Mouse (Mus musculus): ENCODE results near the gene Gm5741. TPM values are rescaled to one million over a fixed set of nuclear protein-coding genes. Genes with fewer than 3 reads are reported as not detected.

The Gm5741 gene
- polyA plus RNA-seq (2012; ENCODE audit: low replicate concordance), result not detected in 2 replicates

DNA sequence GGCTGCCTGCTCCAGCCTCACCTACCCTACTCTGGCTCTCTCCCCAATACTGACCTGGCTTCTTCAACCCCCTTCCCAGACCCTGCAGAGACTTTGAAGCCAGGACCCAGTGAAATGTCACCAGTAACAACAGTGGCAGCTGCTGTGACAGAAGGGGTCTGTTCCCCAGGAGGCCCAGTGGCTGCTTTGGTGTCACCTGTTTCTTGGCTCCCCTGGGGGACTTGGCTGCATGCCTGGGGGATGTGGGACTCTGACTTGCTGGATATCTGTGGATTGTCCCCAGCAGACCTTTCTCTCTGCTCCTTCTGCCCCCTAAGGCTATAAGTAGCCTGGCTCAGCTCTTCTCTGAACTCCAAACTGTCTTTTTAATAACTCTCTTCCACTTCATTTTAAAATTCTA lies at the start of gene Gm5741:
Gene Gm5741, minus strand, starts transcription at position 1 of the 400 bp plus-strand sequence.

DNA sequence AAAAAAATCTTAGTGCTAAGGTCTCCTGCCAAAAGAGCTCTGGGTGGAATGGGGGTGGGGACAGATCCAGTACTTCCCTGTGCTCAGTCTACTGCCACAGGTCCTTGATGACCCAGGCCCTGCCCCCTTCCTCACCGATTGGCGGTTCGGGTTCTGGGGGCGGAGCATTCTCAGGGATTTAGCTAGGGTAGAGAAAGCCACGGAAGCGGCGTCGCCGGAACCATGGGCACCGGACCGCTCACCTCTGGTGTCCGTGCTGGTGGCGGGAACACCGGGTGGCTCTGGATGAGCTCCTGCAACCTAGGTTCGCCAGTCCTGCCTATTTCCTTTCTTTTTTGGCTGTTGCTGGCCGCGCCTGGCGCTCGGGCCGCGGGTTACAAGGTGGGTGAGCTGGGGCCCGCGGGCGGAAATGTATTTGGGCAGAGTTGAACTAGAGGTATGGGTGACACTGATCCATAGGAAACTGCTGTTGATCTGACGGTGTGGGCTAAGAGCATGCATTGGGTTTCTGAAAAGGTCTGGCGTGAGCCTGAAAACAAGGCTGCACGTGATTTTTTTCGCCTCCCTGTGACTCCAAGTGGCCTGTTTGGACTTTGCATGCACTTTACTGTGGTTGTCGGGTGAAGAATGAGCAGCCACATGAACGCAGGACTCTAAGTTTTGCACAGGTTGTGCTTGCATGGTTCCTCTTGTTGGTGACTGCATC lies 15.5 kb upstream of the Gm5741 start, which contains the start of gene Man2b1:
Gene Man2b1, plus strand, starts transcription at position 163 of the 706 bp plus-strand sequence.

DNA sequence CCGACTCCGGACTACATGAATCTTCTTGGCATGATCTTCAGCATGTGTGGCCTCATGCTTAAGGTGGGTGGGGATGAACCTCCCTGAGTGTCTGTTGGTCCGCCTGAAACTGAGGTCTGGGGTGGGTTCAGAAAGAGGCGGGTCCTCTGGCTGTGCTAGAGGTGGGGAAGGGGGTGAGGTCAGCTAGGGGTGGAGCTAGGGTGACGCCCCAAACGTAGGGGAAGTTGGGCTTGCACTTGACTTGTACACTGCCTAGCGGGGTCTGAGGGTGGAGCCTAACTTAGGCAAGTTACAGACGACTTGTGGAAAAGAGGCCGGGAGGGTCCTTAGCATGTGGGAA lies 13.4 kb upstream of the Gm5741 start, which contains the start of gene Wdr83:
Gene Wdr83, minus strand, starts transcription at position 91 of the 340 bp plus-strand sequence.

DNA sequence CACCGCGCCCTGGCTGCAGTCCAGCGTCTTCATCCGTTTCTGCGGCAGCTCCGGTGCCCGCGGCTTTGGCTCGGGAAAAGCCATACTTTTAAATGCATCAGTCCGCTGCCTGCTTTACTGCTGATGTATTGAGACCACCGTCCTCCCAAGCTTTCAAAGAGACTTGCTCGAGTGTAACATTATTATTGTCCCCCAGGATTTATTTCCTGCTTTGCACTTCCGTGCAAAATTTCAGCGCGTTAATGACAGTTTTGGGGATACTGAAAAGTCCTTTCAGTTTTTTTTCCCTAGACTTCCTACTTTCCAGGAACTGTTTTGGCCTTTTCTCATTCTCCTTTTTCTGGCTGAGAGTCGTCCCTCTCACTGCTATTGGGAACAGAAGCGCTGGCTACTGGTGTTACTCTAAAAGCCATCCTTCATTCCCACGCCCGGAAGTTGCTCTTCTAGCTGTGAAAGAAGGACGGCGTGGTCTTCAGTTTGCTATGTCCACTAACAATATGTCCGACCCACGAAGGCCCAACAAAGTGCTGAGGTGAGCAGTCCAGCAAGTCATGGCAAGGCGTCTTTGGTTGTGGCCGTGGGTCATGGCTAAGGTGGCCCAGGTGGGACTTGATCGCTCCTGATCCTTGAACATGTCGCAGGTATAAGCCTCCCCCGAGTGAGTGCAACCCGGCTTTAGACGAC lies 12.9 kb upstream of the Gm5741 start, which contains the start of gene Wdr83os:
Gene Wdr83os, plus strand, starts transcription at position 209 of the 684 bp plus-strand sequence.

DNA sequence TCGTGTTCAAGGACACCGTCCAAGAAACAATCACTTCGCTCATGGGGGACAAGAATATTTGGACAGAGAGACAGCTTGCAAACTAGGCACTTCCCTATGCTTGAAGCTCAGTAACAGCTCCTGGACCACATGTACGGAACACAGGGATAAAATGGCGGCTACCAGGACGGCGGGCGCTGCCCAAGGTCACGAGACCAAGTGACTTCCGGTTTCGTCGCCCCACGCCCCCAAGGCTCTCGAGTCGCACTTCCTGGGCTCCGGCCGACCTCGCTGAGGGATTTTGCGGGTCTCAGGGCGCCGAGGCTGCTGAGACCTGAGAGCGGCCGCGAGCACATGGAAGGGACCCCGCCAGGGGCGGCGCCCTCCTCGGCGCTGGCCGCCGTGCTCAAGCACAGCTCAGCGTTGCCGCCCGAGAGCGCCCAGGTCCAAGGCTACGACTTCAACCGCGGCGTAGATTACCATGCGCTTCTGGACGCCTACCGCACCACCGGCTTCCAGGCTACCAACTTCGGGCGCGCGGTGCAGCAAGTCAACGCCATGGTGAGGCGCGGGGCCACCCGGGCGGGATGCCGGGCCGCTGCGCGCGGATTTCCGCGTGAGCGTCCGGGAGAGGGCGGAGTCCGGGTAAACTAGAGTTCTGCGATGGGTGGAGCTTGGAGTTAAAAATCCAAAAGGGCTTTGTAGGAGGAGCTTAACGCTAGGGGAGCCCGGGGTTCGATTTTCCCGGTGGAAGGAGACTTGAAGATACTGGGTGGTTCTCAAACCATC lies 3.9 kb upstream of the Gm5741 start, which contains the start of gene Dhps:
Gene Dhps, plus strand, starts transcription at position 244 of the 768 bp plus-strand sequence.

DNA sequence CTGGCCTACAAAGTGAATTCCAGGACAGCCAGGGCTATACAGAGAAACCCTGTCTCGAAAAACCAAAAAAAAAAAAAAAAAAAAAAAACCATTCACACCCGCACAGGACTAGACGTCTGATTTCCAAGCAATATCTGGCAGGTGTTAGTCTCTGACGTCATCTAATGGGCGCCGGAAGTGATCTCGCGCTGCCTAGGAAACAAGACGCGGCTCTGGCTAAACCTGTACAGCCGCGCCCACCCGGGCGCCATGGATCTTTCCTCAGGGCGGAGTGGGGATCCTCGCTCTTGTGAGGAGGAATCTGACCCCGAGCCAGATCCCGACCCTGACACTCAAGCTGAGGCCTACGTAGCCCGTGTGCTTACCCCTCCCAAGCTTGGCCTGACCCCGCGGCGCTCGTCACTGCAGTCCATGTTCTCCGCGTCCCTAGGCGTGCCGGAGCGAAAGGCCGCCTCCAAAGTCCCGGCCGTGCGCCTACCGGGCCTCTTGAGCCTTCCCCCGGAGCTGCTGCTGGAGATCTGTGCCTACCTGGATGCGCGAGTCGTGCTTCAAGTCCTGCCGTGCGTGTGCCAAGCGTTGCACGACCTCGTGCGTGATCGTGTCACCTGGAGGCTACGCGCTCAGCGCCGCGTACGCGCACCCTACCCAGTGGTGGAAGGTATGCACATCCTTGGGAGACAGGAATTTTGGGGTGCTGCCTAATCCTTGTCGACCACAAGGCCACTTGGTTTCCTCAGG lies 7.7 kb downstream of the Gm5741 start, which contains the start of gene Fbxw9:
Gene Fbxw9, plus strand, starts transcription at position 177 of the 738 bp plus-strand sequence.

DNA sequence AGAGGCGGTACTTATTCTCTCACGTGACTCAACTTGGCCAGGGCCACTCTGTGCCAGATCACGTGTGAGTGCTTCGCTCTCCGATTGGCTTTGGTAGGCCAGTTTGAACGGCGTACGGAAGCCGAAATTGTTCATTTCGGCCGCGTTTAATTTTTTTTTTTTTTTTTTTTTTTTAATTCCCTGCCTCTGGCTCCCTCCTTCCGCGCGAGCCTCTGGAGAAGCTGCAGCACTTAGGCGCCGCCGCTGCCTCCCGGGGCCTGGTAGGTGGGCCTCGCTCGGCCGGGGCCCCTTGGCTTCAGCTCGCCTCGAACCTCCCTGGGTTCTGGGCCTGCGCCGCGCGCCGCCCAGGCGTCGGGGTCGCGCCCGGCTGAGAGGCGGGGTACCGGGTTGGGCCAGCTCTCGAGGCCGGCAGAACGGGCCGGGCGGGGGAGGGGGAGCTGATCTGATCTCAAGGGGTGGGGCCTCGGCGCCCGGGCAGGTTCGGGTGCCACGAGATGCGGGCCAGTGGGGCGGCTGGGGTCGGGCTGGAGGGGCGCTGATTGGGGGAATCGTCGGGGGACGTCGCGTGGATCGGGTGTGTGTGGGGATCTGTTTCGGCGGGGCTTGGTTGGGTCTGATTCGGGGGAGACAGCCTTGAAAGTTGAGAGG lies 30.9 kb downstream of the Gm5741 start, which contains the start of gene Tnpo2:
Gene Tnpo2, plus strand, starts transcription at position 198 of the 648 bp plus-strand sequence.

DNA sequence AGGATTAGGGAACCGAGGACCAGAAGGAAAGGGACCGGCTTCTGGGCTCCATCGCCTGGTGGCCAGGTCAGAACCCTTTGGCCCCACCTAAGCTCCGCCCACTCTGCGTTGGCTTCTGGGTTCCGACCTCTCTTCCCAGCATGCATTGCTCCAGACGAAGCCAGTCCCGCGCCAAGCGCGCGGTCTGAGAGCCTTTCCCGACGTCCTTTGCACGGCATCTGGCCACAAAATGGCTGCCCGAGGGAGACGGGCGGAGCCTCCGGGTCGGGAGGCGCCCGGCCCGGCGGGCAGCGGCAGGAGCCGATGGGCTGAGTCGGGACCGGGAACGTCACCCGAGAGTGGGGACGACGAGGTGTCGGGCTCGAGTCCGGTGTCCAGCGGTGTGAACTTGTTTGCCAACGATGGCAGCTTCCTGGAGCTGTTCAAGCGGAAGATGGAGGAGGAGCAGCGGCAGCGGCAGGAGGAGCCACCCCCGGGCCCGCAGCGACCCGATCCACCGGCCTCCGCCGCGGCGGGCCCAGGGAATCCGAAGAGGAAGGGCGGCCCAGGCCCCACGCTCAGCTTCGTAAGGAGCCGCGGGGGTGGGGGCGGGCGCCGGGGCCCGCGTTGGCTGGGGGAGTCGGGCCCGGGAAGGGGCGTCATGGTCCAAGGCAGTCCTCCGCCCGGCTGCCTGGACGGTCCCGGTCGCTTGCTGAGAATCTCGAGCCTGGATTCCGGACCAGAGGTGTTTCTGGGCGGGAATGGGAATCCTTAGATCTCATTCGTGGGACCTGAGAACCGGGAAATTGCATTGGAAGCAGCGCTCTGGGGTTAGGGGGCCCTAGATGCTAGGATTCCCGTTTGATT lies 40.9 kb downstream of the Gm5741 start, which contains the start of gene Trir:
Gene Trir, plus strand, starts transcription at position 154 of the 846 bp plus-strand sequence.

DNA sequence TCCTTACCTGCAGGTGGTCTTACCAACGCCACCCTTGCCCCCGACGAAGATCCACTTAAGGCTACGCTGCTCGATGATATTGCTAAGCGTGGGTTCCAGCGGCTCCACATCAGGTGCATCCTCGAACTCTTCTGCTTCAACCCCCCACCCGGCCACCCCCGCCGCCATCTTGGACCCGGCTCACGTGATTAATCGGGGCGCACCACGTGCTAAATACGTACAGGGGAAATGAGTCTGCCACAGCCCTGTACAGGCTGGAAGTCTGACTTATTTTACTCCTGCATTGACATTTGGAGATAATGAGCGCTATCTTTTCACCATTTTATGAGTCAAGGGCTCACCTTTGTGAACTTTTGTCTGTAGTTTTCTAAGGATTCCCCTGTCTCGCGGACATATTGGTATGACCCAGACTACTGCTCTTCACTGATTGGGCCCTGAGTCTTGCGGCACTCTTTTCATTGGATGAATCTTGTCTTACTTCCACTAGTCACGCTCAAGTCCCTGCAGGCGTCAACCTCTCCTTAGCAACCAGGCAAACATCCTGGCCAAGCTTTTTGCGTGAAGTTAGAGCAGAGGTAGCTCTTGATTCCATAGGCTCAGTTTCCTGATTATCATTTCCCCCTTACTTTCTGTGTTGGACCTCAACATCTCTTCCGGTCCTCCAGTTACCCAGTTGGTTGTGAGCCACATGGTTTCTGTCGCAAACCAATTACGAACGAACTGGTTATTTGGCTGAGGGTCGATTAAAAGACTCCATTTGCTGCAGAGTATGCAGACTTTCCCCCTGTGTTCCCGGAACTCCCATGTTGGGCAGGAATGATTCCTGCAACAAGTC lies 42.5 kb downstream of the Gm5741 start, which contains the start of gene Asna1:
Gene Asna1, minus strand, starts transcription at position 184 of the 835 bp plus-strand sequence.

Other genes with a start within 250 kb of the Gm5741 start
- gene Dand5, start 245.2 kb downstream of the Gm5741 start, polyA plus RNA-seq (2012; ENCODE audit: low replicate concordance), result 1.6 and 2.0 TPM in 2 replicates
- gene Gadd45gip1, start 236.5 kb downstream of the Gm5741 start, polyA plus RNA-seq (2012; ENCODE audit: low replicate concordance), result 50.6 and 92.7 TPM in 2 replicates
- 1,135 and 1,429 TPM in 2 replicates for gene Rad23a, start 227.3 kb downstream of the Gm5741 start, polyA plus RNA-seq (2012; ENCODE audit: low replicate concordance)
- gene Calr, start 221.0 kb downstream of the Gm5741 start, polyA plus RNA-seq (2012; ENCODE audit: low replicate concordance), result 243 and 806 TPM in 2 replicates
- gene Farsa, start 211.0 kb downstream of the Gm5741 start, polyA plus RNA-seq (2012; ENCODE audit: low replicate concordance), result 41.5 and 103 TPM in 2 replicates
- gene Syce2, start 195.9 kb downstream of the Gm5741 start, polyA plus RNA-seq (2012; ENCODE audit: low replicate concordance), result 58.0 and 82.4 TPM in 2 replicates
- gene Gcdh, start 174.1 kb downstream of the Gm5741 start, polyA plus RNA-seq (2012; ENCODE audit: low replicate concordance), result 47.9 and 84.2 TPM in 2 replicates
- gene Klf1, start 166.1 kb downstream of the Gm5741 start, polyA plus RNA-seq (2012; ENCODE audit: low replicate concordance), result 1,095 and 1,669 TPM in 2 replicates
- gene Dnase2a, start 159.4 kb downstream of the Gm5741 start, polyA plus RNA-seq (2012; ENCODE audit: low replicate concordance), result 14.5 and 50.4 TPM in 2 replicates
- gene Mast1, start 130.6 kb downstream of the Gm5741 start, polyA plus RNA-seq (2012; ENCODE audit: low replicate concordance), result 0.66 and 1.1 TPM in 2 replicates
- gene Rtbdn, start 121.0 kb downstream of the Gm5741 start, polyA plus RNA-seq (2012; ENCODE audit: low replicate concordance), result not detected in 2 replicates
- gene Gm49661, start 98.5 kb downstream of the Gm5741 start, polyA plus RNA-seq (2012; ENCODE audit: low replicate concordance), result not detected in 2 replicates
- 98.3 and 368 TPM in 2 replicates for gene Prdx2, start 98.4 kb downstream of the Gm5741 start, polyA plus RNA-seq (2012; ENCODE audit: low replicate concordance)
- 523 and 1,249 TPM in 2 replicates for gene Rnaseh2a, start 98.2 kb downstream of the Gm5741 start, polyA plus RNA-seq (2012; ENCODE audit: low replicate concordance)
- 244 and 401 TPM in 2 replicates for gene Junb, start 89.3 kb downstream of the Gm5741 start, polyA plus RNA-seq (2012; ENCODE audit: low replicate concordance)
- gene Hook2, start 77.4 kb downstream of the Gm5741 start, polyA plus RNA-seq (2012; ENCODE audit: low replicate concordance), result 8.4 and 10.8 TPM in 2 replicates
- gene Best2, start 53.5 kb downstream of the Gm5741 start, polyA plus RNA-seq (2012; ENCODE audit: low replicate concordance), result 0.15 TPM in 1 of 2 replicates, not detected in the other
- gene Asna1, start 42.7 kb downstream of the Gm5741 start, polyA plus RNA-seq (2012; ENCODE audit: low replicate concordance), result 115 and 306 TPM in 2 replicates
- gene Trir, start 41.2 kb downstream of the Gm5741 start, polyA plus RNA-seq (2012; ENCODE audit: low replicate concordance), result 189 and 354 TPM in 2 replicates
- gene Tnpo2, start 31.1 kb downstream of the Gm5741 start, polyA plus RNA-seq (2012; ENCODE audit: low replicate concordance), result 9.4 and 25.7 TPM in 2 replicates
- 8.5 and 14.5 TPM in 2 replicates for gene Fbxw9, start 7.9 kb downstream of the Gm5741 start, polyA plus RNA-seq (2012; ENCODE audit: low replicate concordance)
- 54.9 and 75.7 TPM in 2 replicates for gene Dhps, start 3.8 kb upstream of the Gm5741 start, polyA plus RNA-seq (2012; ENCODE audit: low replicate concordance)
- 2.5 and 39.0 TPM in 2 replicates for gene Wdr83os, start 12.8 kb upstream of the Gm5741 start, polyA plus RNA-seq (2012; ENCODE audit: low replicate concordance)
- 6.1 and 19.9 TPM in 2 replicates for gene Wdr83, start 13.3 kb upstream of the Gm5741 start, polyA plus RNA-seq (2012; ENCODE audit: low replicate concordance)
- gene Man2b1, start 15.3 kb upstream of the Gm5741 start, polyA plus RNA-seq (2012; ENCODE audit: low replicate concordance), result 2.8 and 9.6 TPM in 2 replicates
- 0.08 TPM in 1 of 2 replicates, not detected in the other for gene Zfp791, start 55.1 kb upstream of the Gm5741 start, polyA plus RNA-seq (2012; ENCODE audit: low replicate concordance)
- not detected in 2 replicates for gene Cks1brt, start 83.9 kb upstream of the Gm5741 start, polyA plus RNA-seq (2012; ENCODE audit: low replicate concordance)
- not detected in 2 replicates for gene Olfr371, start 158.0 kb upstream of the Gm5741 start, polyA plus RNA-seq (2012; ENCODE audit: low replicate concordance)
- gene Orc6, start 231.7 kb upstream of the Gm5741 start, polyA plus RNA-seq (2012; ENCODE audit: low replicate concordance), result 1.2 and 8.4 TPM in 2 replicates
- gene Vps35, start 231.8 kb upstream of the Gm5741 start, polyA plus RNA-seq (2012; ENCODE audit: low replicate concordance), result 0.91 and 9.3 TPM in 2 replicates

Data from leukemia stem cell, adult 10-12 weeks (primary cell).